Mouse (Mus musculus) G1E (cell line): ENCODE results near the gene Gmfg. TPM values are rescaled to one million over a fixed set of nuclear protein-coding genes. Genes with fewer than 3 reads are reported as not detected.

Source experiments
- ATAC-seq: 2 replicates; pipeline ENCODE4 v1.8.0; 2016; ENCODE audit warnings: mild to moderate bottlenecking; ENCODE audit not compliant: insufficient number of reproducible peaks, poor library complexity, low FRiP score, severe bottlenecking; ENCODE audit errors: extremely low read depth
- DNase-seq: peaks from one replicate; pipeline ENCODE4 v3.0.0; 2012; ENCODE audit warnings: low spot score
- H3K27me3 ChIP-seq: 2 replicates; pipeline ENCODE4 v1.6.1; 2012; ENCODE audit warnings: mild to moderate bottlenecking, low read length, inconsistent platforms; ENCODE audit not compliant: insufficient read depth
- H3K36me3 ChIP-seq: replicated peaks from 2 replicates; pipeline ENCODE3; 2012; ENCODE audit warnings: mild to moderate bottlenecking, inconsistent platforms
- H3K4me1 ChIP-seq: 2 replicates; pipeline ENCODE4 v1.6.1; 2012; ENCODE audit warnings: low read depth, low read length, inconsistent platforms, mixed read lengths; ENCODE audit not compliant: insufficient read depth
- H3K4me3 ChIP-seq: 2 replicates; pipeline ENCODE4 v1.5.1; 2012; ENCODE audit warnings: low read depth, mild to moderate bottlenecking, inconsistent platforms, low read length, moderate library complexity, mixed read lengths
- H3K9me3 ChIP-seq: replicated peaks from 2 replicates; pipeline ENCODE4 v1.6.1; 2012; ENCODE audit warnings: inconsistent platforms
- CTCF ChIP-seq: IDR thresholded peaks from 2 replicates; pipeline ENCODE4 v1.5.1; 2012; ENCODE audit warnings: low read depth, low read length, inconsistent platforms, mixed read lengths
- GATA1 ChIP-seq: IDR thresholded peaks from 2 replicates; pipeline ENCODE4 v1.6.1; 2012; ENCODE audit warnings: borderline replicate concordance, low read length, inconsistent platforms, mixed read lengths
- GATA2 ChIP-seq: IDR thresholded peaks from 2 replicates; pipeline ENCODE4 v1.6.1; 2012; ENCODE audit warnings: low read depth, low read length, inconsistent platforms, borderline replicate concordance
- POLR2AphosphoS5 ChIP-seq: IDR thresholded peaks from 2 replicates; pipeline ENCODE4 v1.6.1; 2012; ENCODE audit warnings: low read depth, low read length, inconsistent platforms; ENCODE audit not compliant: insufficient replicate concordance
- TAL1 ChIP-seq: conservative IDR thresholded peaks from 2 replicates; pipeline ENCODE4 v1.6.1; 2012; ENCODE audit warnings: low read depth, low read length, inconsistent platforms, mixed read lengths
- polyA plus RNA-seq: library from polyadenylated mRNA; stranded (reverse); fragments of >175 nt; gene quantifications from 2 replicates; pipeline ENCODE4 v1.2.3, GENCODE M21; 2012
- total RNA-seq, 2 experiments: library from RNA; stranded (forward) in 1 of 2; stranded (reverse) in 1 of 2; fragments of 200-1000 nt in 1 of 2; fragments of >200 nt in 1 of 2; fragmentation: Nextera tagmentation in 1 of 2; gene quantifications; 2 replicates each; pipeline ENCODE4 v1.2.3; 2014 to 2017

Gmfg gene
- total and polyA plus RNA-seq, 3 experiments = 8.4 to 249 (median 38.5) TPM

- Histone ChIP-seq H3K4me3 (peak overlapping the region; percentile 78), H3K27me3 (no peaks in the 10 kb centered on the region), H3K4me1 (peaks cover 61% of the 10 kb centered on the region), H3K9me3 (no peaks in the 10 kb centered on the region), H3K36me3 (peaks cover 13% of the 10 kb centered on the region)
- TF ChIP-seq POLR2AphosphoS5 (no peak), GATA2 (no peak), GATA1 (no peak), TAL1 (no peak), CTCF (no peak)
- ATAC-seq (no peak), DNase-seq (no peak)
Measured at GRCm38 (mm10) chr7:28435660-28436259, 1.5 kb upstream of the Gmfg start.

DNA sequence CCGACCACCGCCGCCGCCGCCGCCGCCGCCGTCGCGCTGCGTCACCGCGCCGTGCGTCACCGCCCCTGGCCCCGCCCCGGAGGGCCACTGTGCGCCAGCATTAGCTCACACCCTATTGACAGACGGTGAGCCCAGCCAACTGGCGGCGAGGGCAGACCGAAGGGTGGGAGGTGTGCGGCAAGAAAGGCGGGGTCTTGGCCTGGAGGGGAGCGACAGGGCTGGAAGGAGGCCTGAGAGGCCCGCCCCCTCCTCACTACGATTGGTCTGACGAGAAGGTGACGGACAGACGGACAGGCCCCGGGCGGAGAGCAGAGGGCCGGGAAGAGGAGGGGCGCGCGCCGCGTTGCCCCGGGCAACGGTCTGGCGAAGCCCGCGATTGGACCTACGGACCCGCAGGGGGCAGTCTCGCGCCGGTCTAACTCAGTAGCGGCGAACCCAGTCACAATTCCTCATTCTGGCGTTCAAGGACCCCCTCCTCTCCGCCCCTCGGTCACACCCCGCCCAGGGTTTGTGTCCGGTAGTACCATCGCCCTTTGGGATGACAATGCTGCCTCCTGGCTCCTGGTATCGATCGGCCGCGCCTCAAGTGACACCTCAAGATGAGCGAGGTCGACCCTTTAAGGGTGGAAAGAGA, 859 bp upstream of the Gmfg start:
- Histone ChIP-seq H3K4me1 (peaks cover 59% of the 10 kb centered on the region), H3K9me3 (no peaks in the 10 kb centered on the region), H3K27me3 (no peaks in the 10 kb centered on the region), H3K36me3 (peaks cover 9% of the 10 kb centered on the region), H3K4me3 (peak overlapping the region; percentile 78)
- TF ChIP-seq CTCF = no peak
- no peak for TF ChIP-seq TAL1
- no peak for TF ChIP-seq POLR2AphosphoS5
- no peak for TF ChIP-seq GATA2
- peak; percentile 96 for ATAC-seq
- DNase-seq = peak; percentile 97

- no peak for TF ChIP-seq TAL1
- no peak for TF ChIP-seq GATA2
- TF ChIP-seq CTCF = no peak
- TF ChIP-seq POLR2AphosphoS5 = no peak
- TF ChIP-seq GATA1 = no peak
- Histone ChIP-seq H3K9me3 (no peaks in the 10 kb centered on the region), H3K27me3 (no peaks in the 10 kb centered on the region), H3K36me3 (peaks cover 6% of the 10 kb centered on the region), H3K4me3 (no peak overlapping the region), H3K4me1 (peaks cover 54% of the 10 kb centered on the region)
- ATAC-seq = no peak
- no peak for DNase-seq
Measured at GRCm38 (mm10) chr7:28437964-28438363, 717 bp downstream of the Gmfg start.

DNA sequence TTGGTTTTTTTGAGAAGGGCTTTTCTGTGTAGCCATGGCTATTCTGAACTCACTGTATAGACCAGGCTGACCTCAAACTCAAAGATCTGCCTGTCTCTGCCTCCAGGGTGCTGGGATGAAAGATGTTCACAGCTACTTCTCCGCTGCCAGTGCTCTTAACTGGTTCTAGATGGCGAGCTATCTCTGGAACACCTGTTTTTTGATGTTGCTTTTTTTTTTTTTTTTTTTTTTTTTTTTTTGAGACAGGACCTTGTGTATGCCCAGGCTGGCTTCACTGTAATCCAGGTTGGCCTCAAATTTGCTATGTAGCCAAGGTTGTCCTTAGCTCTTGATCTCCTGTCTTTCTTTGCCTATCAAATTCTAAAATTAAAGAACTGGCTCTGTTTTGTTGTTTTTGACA, 1.5 kb downstream of the Gmfg start:
- Histone ChIP-seq H3K36me3 (no peaks in the 10 kb centered on the region), H3K4me1 (peaks cover 48% of the 10 kb centered on the region), H3K27me3 (no peaks in the 10 kb centered on the region), H3K9me3 (no peaks in the 10 kb centered on the region), H3K4me3 (no peak overlapping the region)
- no peak for DNase-seq
- no peak for TF ChIP-seq GATA2
- TF ChIP-seq GATA1 = no peak
- no peak for TF ChIP-seq POLR2AphosphoS5
- TF ChIP-seq CTCF = no peak
- TF ChIP-seq TAL1 = no peak
- no peak for ATAC-seq

DNA sequence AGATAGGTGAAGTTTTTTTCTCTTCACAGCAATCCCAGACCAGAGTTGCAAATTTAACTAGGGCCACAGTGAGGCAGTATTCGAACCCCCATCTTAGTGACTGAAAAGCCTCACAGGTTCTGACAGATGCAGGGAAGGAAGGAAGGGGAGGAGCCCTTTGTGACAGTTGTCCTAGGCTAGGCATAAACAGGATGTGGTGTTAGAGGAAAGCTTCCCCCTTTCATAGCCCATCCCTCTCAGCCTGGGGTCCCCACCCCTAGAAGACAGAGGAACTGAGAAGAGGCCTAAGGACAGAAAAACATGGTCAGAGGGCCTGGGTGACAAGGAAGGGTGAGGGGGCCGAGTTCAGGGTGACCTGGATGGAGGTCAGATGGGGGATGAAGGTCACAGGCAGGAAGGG, 3.5 kb downstream of the Gmfg start:
- H3K36me3 ChIP-seq = peaks cover 5% of the 10 kb centered on the region
- no peak for TF ChIP-seq POLR2AphosphoS5
- TF ChIP-seq CTCF = no peak
- TF ChIP-seq TAL1 = no peak
- no peak for TF ChIP-seq GATA2
- TF ChIP-seq GATA1 = no peak
- H3K4me1 ChIP-seq = peaks cover 35% of the 10 kb centered on the region
- peak; percentile 64 for DNase-seq
- no peaks in the 10 kb centered on the region for H3K9me3 ChIP-seq
- peaks cover 8% of the 10 kb centered on the region; the same call in 1 of the 2 replicates for H3K27me3 ChIP-seq
- H3K4me3 ChIP-seq = peak overlapping the region; percentile 31
- ATAC-seq = no peak

DNA sequence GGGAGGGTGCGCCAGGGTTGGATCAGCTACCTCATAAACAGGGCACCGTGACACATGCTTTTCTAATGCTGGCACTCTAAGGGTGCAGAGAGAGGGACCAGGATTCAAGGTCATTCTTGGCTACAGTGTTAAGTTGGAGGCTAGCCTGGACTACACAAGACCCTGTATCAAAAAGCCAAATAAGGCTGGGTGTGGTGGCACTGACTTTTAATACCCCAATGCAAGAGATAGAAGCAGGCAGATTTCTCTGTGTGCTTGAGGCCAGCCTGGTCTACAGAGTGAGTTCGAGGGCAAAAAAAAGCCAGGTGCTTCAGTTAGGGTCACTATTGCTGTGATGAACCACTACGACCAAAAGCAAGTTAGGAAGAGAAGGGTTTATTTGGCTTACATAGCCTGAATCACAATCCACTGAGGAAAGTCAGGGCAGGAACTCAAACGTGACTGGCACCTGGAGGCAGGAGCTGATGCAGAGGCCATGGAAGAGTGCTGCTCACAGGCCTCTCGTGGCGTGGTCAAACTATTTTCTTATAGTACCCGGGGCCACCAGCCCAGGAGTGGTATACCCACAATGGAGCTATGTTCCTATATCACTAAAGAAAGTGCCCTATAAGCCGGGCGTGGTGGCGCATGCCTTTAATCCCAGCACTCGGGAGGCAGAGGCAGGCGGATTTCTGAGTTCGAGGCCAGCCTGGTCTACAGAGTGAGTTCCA, 4.7 kb downstream of the Gmfg start:
- no peak for DNase-seq
- no peak for ATAC-seq
- Histone ChIP-seq H3K4me1 (peaks cover 30% of the 10 kb centered on the region), H3K4me3 (no peak overlapping the region), H3K27me3 (peaks cover 11% of the 10 kb centered on the region; the same call in 1 of the 2 replicates), H3K9me3 (no peaks in the 10 kb centered on the region), H3K36me3 (peaks cover 5% of the 10 kb centered on the region)
- no peak for TF ChIP-seq POLR2AphosphoS5
